Mouse (Mus musculus) heart, embryonic 16.5 days (tissue): Measurements from ENCODE around the gene N4bp2l2. TPM values are rescaled to one million over a fixed set of nuclear protein-coding genes. Genes with fewer than 3 reads are reported as not detected.

Source experiments
- ATAC-seq: fragments of 200-750 bp; cut with Nextera tagmentation; replicated peaks from 2 replicates; pipeline ENCODE4 v1.8.0; 2017; ENCODE audit warnings: moderate number of reproducible peaks; ENCODE audit not compliant: insufficient read depth, low FRiP score; ENCODE audit errors: extremely low read depth
- H3K27ac ChIP-seq: fragments of 300-500 bp; sonication (generic); 2 replicates; pipeline ENCODE4 v1.5.1; 2014; ENCODE audit warnings: mild to moderate bottlenecking, low read length, control low read depth, moderate library complexity
- H3K27me3 ChIP-seq: fragments of 300-500 bp; sonication (generic); 2 replicates; pipeline ENCODE4 v1.6.1; 2014; ENCODE audit warnings: low read length, mixed read lengths; ENCODE audit not compliant: control insufficient read depth, insufficient read depth
- H3K36me3 ChIP-seq: fragments of 300-500 bp; sonication (generic); 2 replicates; pipeline ENCODE4 v1.6.1; 2014; ENCODE audit not compliant: control insufficient read depth, insufficient read depth
- H3K4me1 ChIP-seq: fragments of 300-500 bp; sonication (generic); 2 replicates; pipeline ENCODE4 v1.6.1; 2014; ENCODE audit warnings: low read length, mixed read lengths; ENCODE audit not compliant: control insufficient read depth, insufficient read depth
- H3K4me2 ChIP-seq: fragments of 300-500 bp; sonication (generic); 2 replicates; pipeline ENCODE4 v1.6.1; 2014; ENCODE audit warnings: low read depth, mild to moderate bottlenecking, control low read depth, low read length
- H3K4me3 ChIP-seq: fragments of 300-500 bp; sonication (generic); 2 replicates; pipeline ENCODE4 v1.5.1; 2014; ENCODE audit warnings: mild to moderate bottlenecking, control low read depth, low read length
- H3K9ac ChIP-seq: fragments of 300-500 bp; sonication (generic); 2 replicates; pipeline ENCODE4 v1.6.1; 2014; ENCODE audit warnings: low read length, control low read depth
- H3K9me3 ChIP-seq: fragments of 300-500 bp; sonication (generic); replicated peaks from 2 replicates; pipeline ENCODE4 v1.6.1; 2016; ENCODE audit warnings: low read length; ENCODE audit not compliant: control insufficient read depth
- WGBS: fragments of 180-500 bp; shearing (Covaris S2); extraction: QIAGEN DNeasy Blood & Tissue Kit; methylation state at CpG from one replicate; pipeline ENCODE4 v1.1.7; 2014; 5-methylcytosine and 5-hydroxymethylcytosine counted together
- polyA plus RNA-seq: library from polyadenylated mRNA; unstranded; fragments of >200 nt; fragmentation: Nextera tagmentation; extraction: Ambion mirVana; gene quantifications from 2 replicates; pipeline ENCODE4 v1.2.1, GENCODE M21; 2015

The N4bp2l2 gene
- polyA plus RNA-seq, 1 experiment from 2014 or later: 27.5 TPM

DNA sequence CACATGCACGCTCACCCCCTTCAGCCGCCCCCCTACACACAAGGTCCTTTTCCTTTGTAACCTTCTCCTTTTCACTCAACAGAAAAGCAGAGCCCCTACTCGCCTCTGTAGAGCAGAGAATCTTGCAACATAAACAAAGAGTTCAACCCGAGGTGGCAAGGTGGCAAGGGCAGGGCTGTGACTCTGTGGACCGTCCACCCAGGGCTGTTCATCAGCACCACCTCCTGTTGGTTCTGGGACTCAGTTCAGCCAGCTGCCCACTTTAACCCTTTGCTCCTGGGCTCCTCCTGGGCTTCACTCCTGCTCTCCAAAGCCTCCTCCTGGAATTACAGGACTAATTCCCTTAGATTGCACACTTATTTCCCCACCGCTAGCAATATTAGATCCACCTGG is 81.7 kb downstream of the N4bp2l2 start:
- H3K9ac ChIP-seq: no peak overlapping the region
- no peak overlapping the region for H3K4me3 ChIP-seq
- H3K9me3 ChIP-seq: no peaks in the 10 kb centered on the region
- no peak for ATAC-seq
- H3K36me3 ChIP-seq: no peaks in the 10 kb centered on the region
- 50% methylated on average over 6 of the region's 6 CpGs for WGBS
- no peak overlapping the region for H3K27ac ChIP-seq
- peaks cover 9% of the 10 kb centered on the region for H3K4me1 ChIP-seq
- H3K27me3 ChIP-seq: no peaks in the 10 kb centered on the region
- no peak overlapping the region for H3K4me2 ChIP-seq

GRCm38 (mm10) chr5:150583622-150584336 is 82.2 kb downstream of the N4bp2l2 start:
- no peak overlapping the region for H3K9ac ChIP-seq

GRCm38 (mm10) chr5:150583181-150583580 is 82.8 kb downstream of the N4bp2l2 start:
- H3K27me3 ChIP-seq: no peaks in the 10 kb centered on the region
- H3K4me3 ChIP-seq: no peak overlapping the region
- no peaks in the 10 kb centered on the region for H3K9me3 ChIP-seq
- no peak overlapping the region for H3K27ac ChIP-seq
- H3K9ac ChIP-seq: no peak overlapping the region
- H3K4me1 ChIP-seq: peaks cover 9% of the 10 kb centered on the region
- H3K36me3 ChIP-seq: no peaks in the 10 kb centered on the region
- ATAC-seq: no peak
- H3K4me2 ChIP-seq: no peak overlapping the region
- 66% methylated on average over 5 of the region's 5 CpGs for WGBS

More at GRCm38 (mm10) chr5:150583622-150584336, 82.2 kb downstream of the N4bp2l2 start:
- Histone ChIP-seq H3K4me2 (no peak overlapping the region), H3K27ac (no peak overlapping the region), H3K4me1 (peaks cover 9% of the 10 kb centered on the region), H3K27me3 (no peaks in the 10 kb centered on the region), H3K9me3 (no peaks in the 10 kb centered on the region), H3K36me3 (no peaks in the 10 kb centered on the region), H3K4me3 (no peak overlapping the region)
- 51% methylated on average over 5 of the region's 5 CpGs for WGBS
- 0 out of 2 replicates have a peak, but pooled peaks have one; percentile 41 for ATAC-seq

GRCm38 (mm10) chr5:150581180-150581579 is 84.8 kb downstream of the N4bp2l2 start:
- Histone ChIP-seq H3K9ac (no peak overlapping the region), H3K4me1 (peaks cover 9% of the 10 kb centered on the region), H3K27me3 (no peaks in the 10 kb centered on the region), H3K27ac (no peak overlapping the region), H3K36me3 (no peaks in the 10 kb centered on the region), H3K4me3 (no peak overlapping the region), H3K4me2 (no peak overlapping the region), H3K9me3 (no peaks in the 10 kb centered on the region)
- ATAC-seq: no peak
- 66% methylated on average over 6 of the region's 6 CpGs for WGBS

DNA sequence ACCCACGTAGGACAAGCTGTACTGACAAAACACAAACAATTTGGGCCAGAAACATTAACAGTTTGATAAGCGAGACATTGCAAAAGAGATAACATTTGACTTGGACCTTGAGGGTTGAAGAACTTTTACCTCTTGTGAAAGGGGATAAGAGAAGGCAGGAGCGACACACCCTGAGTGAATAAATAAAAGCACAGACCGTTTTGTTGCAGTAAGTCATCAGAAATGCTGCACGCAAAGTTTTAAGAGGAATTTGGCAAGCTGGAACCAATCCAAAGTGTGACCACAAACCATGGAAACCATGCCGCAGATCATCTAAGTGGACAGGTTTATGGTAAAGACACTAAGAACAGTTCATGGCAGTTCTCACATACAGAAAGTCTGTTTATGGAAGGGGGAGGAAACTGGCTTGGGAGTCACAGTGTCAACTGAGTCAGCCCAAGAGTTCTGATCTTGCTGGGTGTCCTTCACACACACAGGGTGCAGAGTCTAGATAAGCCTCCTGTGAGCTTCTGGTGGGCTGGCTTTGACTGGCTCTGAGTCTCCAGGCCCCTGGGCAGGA is 87.3 kb downstream of the N4bp2l2 start:
- WGBS: 63% methylated on average over 6 of the region's 6 CpGs
- Histone ChIP-seq H3K9me3 (no peaks in the 10 kb centered on the region), H3K4me1 (peaks cover 8% of the 10 kb centered on the region), H3K27ac (no peak overlapping the region), H3K4me2 (no peak overlapping the region), H3K27me3 (no peaks in the 10 kb centered on the region), H3K4me3 (no peak overlapping the region), H3K36me3 (no peaks in the 10 kb centered on the region), H3K9ac (no peak overlapping the region)
- ATAC-seq: no peak

- 75% methylated on average over 11 of the region's 11 CpGs for WGBS
- no peak overlapping the region for H3K27ac ChIP-seq
Observed at GRCm38 (mm10) chr5:150576832-150577231, 89.2 kb downstream of the N4bp2l2 start.

DNA sequence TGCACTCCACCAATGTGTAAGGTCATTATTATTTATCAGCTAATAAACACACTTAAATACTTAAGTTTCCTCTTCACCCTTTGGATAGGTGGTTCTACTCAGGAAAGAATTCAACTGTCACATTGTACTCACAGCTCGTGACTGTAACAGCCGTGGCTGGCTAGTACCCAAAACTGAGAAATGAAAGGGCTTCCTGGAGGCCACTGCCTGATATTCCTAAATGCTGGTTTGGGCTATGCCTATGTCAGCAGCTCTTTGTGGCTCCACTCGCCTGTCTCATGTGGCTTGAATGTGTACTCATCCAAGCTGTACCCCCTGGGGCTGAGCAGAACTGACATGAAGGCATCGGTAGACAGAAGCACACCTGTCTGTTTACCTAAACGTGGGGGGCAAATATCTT is 91.1 kb downstream of the N4bp2l2 start:
- peak overlapping the region; percentile 17 for H3K27ac ChIP-seq
- H3K36me3 ChIP-seq: peaks cover 8% of the 10 kb centered on the region; the same call in 1 of the 2 replicates
- H3K9ac ChIP-seq: no peak overlapping the region
- 50% methylated on average over 5 of the region's 5 CpGs for WGBS
- ATAC-seq: no peak
- no peaks in the 10 kb centered on the region for H3K9me3 ChIP-seq
- no peak overlapping the region for H3K4me2 ChIP-seq
- H3K27me3 ChIP-seq: no peaks in the 10 kb centered on the region
- peaks cover 3% of the 10 kb centered on the region for H3K4me1 ChIP-seq
- no peak overlapping the region for H3K4me3 ChIP-seq

More at GRCm38 (mm10) chr5:150576832-150577231, 89.2 kb downstream of the N4bp2l2 start:
- Histone ChIP-seq H3K36me3 (0 out of 2 replicates have a peak, but pooled peaks cover 4% of the 10 kb centered on the region), H3K27me3 (no peaks in the 10 kb centered on the region), H3K4me2 (no peak overlapping the region), H3K9me3 (no peaks in the 10 kb centered on the region), H3K4me3 (no peak overlapping the region), H3K4me1 (peaks cover 3% of the 10 kb centered on the region), H3K9ac (no peak overlapping the region)
- ATAC-seq: no peak

DNA sequence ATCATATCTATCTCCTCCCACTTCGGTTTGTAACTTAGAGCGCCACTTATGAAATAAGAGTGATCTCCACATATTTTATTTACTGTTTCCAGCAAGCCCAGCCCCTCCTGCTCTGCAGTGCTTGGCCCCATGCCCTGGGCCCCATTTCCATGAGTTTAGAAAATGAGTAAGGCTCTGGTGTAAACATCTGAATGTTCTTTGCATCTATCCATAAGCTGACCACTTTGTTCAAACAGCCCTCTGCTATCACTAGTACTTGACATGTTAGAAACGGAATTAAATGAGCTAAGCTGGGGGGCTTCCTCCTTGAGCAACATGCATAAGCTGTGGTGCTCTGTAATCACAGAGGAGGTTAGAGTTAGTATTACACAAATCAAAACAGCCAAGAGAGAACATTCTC is 91.6 kb downstream of the N4bp2l2 start:
- Histone ChIP-seq H3K9ac (no peak overlapping the region), H3K27me3 (no peaks in the 10 kb centered on the region), H3K4me2 (no peak overlapping the region), H3K9me3 (no peaks in the 10 kb centered on the region), H3K27ac (peak overlapping the region; percentile 4), H3K4me3 (no peak overlapping the region), H3K36me3 (peaks cover 9% of the 10 kb centered on the region; the same call in 1 of the 2 replicates), H3K4me1 (peaks cover 3% of the 10 kb centered on the region)
- 69% methylated on average over 3 of the region's 3 CpGs for WGBS
- ATAC-seq: no peak

- Histone ChIP-seq H3K4me1 (peaks cover 3% of the 10 kb centered on the region), H3K27ac (no peak overlapping the region), H3K27me3 (no peaks in the 10 kb centered on the region), H3K9ac (no peak overlapping the region), H3K4me3 (no peak overlapping the region), H3K36me3 (peaks cover 19% of the 10 kb centered on the region), H3K9me3 (no peaks in the 10 kb centered on the region), H3K4me2 (no peak overlapping the region)
- WGBS: 79% methylated on average over 11 of the region's 11 CpGs
- no peak for ATAC-seq
Observed at GRCm38 (mm10) chr5:150570496-150571219, 95.3 kb downstream of the N4bp2l2 start.
